Mouse (Mus musculus): ENCODE measurements at regions not wholly inside any gene's neighbourhood (a gene's known extent, or its start where the extent isn't known, plus 50 kb on each side); places are given as distances from the start of the nearest gene placed in this dataset.

GRCm38 (mm10) chr5:4484780-4485179 is 273.1 kb downstream of the Fzd1 start:
- no peak overlapping the region for H3K27ac ChIP-seq (ENCODE audit: control insufficient read depth, insufficient read depth, low read depth, low read length)
- no peak for TF ChIP-seq CTCF (IDR thresholded peaks at IDR 0.05; ENCODE audit: control insufficient read depth, insufficient read depth, insufficient replicate concordance, low read depth, low read length)
- no peak for TF ChIP-seq POLR2A (IDR thresholded peaks at IDR 0.05; ENCODE audit: control insufficient read depth, low read depth, low read length)

DNA sequence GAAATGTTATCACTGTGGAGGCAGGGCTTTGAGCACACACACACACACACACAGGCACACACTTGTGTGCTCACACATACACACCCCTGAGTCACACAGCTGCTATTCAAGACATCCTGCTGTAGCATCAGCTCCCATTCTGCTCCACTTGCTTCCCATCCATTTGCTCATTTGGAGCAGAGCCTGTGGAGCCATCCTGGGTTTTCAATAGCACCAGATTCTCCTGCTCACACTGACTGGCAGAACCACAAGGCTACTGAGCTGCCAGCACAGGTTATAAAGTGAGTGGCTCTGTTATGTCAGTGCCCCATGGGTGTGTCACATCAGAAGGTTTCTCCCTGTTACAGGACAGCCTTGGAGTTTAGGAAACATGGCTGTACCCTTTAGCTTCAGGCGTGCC is 273.7 kb downstream of the Fzd1 start:
- no peak for TF ChIP-seq POLR2A (IDR thresholded peaks at IDR 0.05; ENCODE audit: control insufficient read depth, low read depth, low read length)
- TF ChIP-seq CTCF (IDR thresholded peaks at IDR 0.05; ENCODE audit: control insufficient read depth, insufficient read depth, insufficient replicate concordance, low read depth, low read length) = no peak
- Histone ChIP-seq H3K36me3 (ENCODE audit: control insufficient read depth, insufficient read depth, low read length) (no peaks in the 10 kb centered on the region), H3K4me3 (ENCODE audit: control insufficient read depth, low read depth, low read length) (no peak overlapping the region), H3K4me1 (ENCODE audit: control insufficient read depth, insufficient read depth, low read length) (no peaks in the 10 kb centered on the region), H3K27ac (ENCODE audit: control insufficient read depth, insufficient read depth, low read depth, low read length) (no peak overlapping the region), H3K27me3 (ENCODE audit: control insufficient read depth, insufficient read depth, low read length) (no peaks in the 10 kb centered on the region)

More at GRCm38 (mm10) chr5:4484780-4485179, 273.1 kb downstream of the Fzd1 start:
- no peaks in the 10 kb centered on the region for H3K27me3 ChIP-seq (ENCODE audit: control insufficient read depth, insufficient read depth, low read length)
- H3K4me3 ChIP-seq (ENCODE audit: control insufficient read depth, low read depth, low read length) = no peak overlapping the region
- H3K4me1 ChIP-seq (ENCODE audit: control insufficient read depth, insufficient read depth, low read length) = no peaks in the 10 kb centered on the region
- no peaks in the 10 kb centered on the region for H3K36me3 ChIP-seq (ENCODE audit: control insufficient read depth, insufficient read depth, low read length)

DNA sequence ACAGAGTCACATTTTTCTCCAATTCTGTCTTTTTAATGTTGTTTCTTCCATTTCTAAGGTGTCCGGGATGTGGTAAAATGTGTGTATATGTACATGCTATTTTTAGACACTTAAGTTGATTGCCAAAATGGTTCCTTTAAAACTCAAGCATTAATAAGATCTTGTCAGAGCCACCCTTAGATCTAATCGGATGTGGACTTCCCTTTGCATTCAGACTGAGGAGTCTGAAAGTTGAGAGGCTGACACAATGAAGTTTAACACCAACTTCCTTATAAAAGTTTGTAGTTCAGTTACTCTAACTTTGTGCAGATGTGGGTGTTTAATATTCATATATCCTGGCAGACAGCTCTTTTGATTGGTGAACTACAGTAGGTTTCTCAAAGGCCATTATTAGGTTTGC is 282.1 kb downstream of the Mterf1b start:
- Histone ChIP-seq H3K36me3 (ENCODE audit: control insufficient read depth, insufficient read depth, low read length) (no peaks in the 10 kb centered on the region), H3K27ac (ENCODE audit: control insufficient read depth, insufficient read depth, low read depth, low read length) (no peak overlapping the region), H3K27me3 (ENCODE audit: control insufficient read depth, insufficient read depth, low read length) (no peaks in the 10 kb centered on the region), H3K4me1 (ENCODE audit: control insufficient read depth, insufficient read depth, low read length) (no peaks in the 10 kb centered on the region), H3K4me3 (ENCODE audit: control insufficient read depth, low read depth, low read length) (no peak overlapping the region)
- TF ChIP-seq POLR2A (IDR thresholded peaks at IDR 0.05; ENCODE audit: control insufficient read depth, low read depth, low read length) (no peak), CTCF (IDR thresholded peaks at IDR 0.05; ENCODE audit: control insufficient read depth, insufficient read depth, insufficient replicate concordance, low read depth, low read length) (no peak)
